Mouse (Mus musculus) adrenal gland, adult 8-10 months (tissue): ENCODE measurements around the gene Olfr434. TPM values are rescaled to one million over a fixed set of nuclear protein-coding genes. Genes with fewer than 3 reads are reported as not detected.

Experiments
- total RNA-seq, 4 experiments: library from RNA; stranded (reverse); gene quantifications; 2 replicates each; pipeline ENCODE4 v1.2.4; 2022

Gene Olfr434
- total RNA-seq, 4 experiments from 2014 or later: not detected

Other genes starting within 250 kb of the Olfr434 start
- gene Olfr441, start 106.7 kb upstream of the Olfr434 start, total RNA-seq: not detected
- gene Olfr237-ps1, start 66.5 kb upstream of the Olfr434 start, total RNA-seq: not detected
- gene Olfr437, start 49.7 kb upstream of the Olfr434 start, total RNA-seq: not detected
- not detected for gene Olfr13, start 40.9 kb upstream of the Olfr434 start, total RNA-seq
- gene Olfr435, start 15.9 kb upstream of the Olfr434 start, total RNA-seq: not detected
- not detected for gene Olfr47, start 18.5 kb downstream of the Olfr434 start, total RNA-seq
- gene Arhgef5, start 52.6 kb downstream of the Olfr434 start, total RNA-seq: 10 to 100 TPM; 20.5 to 35.0 (median 24.1) TPM
- under 1 TPM in 2 of 4 experiments, not detected in 2; 0.12 to 0.18 TPM for gene Nobox, start 96.5 kb downstream of the Olfr434 start, total RNA-seq